Mouse (Mus musculus) bone marrow, adult 2 months (tissue): Measurements from ENCODE around the gene Atp6v1e2.

Source experiments
- CTCF ChIP-seq: fragments of 200-500 bp; IDR thresholded peaks from 2 replicates; pipeline ENCODE4 v1.5.1; 2011; ENCODE audit warnings: low read length, control low read depth; ENCODE audit not compliant: control insufficient read depth, insufficient read depth
- POLR2A ChIP-seq: fragments of 200-500 bp; IDR thresholded peaks from 2 replicates; pipeline ENCODE4 v1.6.1; 2011; ENCODE audit warnings: low read depth, mild to moderate bottlenecking, control low read depth, low read length, borderline replicate concordance; ENCODE audit not compliant: control insufficient read depth

DNA sequence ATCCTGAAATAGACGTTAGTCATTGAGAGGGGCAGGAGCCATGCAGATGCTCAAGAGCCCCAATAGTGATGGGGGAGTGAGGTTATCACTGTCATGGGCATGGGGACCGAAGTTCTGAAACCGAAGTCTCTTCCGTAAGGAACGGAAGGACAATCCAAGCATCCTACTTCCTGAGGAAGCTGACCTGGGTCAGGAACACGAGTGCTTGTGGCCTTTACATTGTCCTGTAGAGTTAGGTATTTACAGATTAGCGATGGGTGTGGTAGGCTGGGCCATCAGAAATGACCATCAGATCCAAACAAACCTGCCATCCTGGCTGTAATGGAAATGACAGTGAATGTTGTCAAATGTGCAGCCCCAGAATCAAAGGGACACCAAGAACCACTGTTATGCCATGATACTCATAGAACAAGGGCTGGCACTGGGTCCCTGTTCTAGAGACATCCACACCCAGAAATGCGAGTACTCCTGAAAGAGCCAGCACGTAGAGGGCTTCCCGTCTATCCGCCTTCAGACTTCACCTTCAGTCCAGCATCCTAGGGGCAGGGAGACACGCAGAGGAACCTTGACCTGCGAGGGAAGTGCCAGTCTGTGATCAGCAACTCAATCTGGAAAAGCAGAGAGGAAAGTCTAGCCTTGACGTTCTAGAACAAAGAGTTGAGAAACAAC lies 45.2 kb downstream of the Atp6v1e2 start:
- TF ChIP-seq POLR2A (no peak), CTCF (no peak)
